Mouse (Mus musculus): ENCODE measurements at regions not wholly inside any gene's neighbourhood (a gene's known extent, or its start where the extent isn't known, plus 50 kb on each side); places are given as distances from the start of the nearest gene placed in this dataset.
A peak's percentile ranks its signal among the peaks of the same experiment; 100 is the strongest.

- peak; percentile 38 for DNase-seq
Observed at GRCm38 (mm10) chr5:91198620-91199019, 59.2 kb downstream of the Areg start.

DNA sequence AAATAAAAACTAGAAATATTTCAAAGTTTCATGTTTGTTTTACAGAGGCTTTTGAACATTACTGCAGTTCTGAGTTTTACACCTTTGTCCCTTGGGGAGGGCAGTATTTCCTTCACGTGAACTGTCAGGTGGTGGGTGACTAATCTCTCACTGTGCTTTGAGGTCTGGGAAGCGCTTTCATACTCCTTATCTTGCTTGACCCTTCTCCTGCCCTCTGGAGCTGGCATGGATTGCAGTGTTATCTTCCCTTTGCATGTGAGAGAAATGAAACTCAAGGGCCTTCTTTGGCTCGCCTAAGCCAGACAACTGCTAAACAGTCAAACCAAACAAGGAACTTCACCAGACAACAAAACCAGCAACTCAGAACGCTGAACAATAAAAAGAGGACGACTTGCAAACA is 61.0 kb downstream of the Areg start:
- DNase-seq, result peak; percentile 68

GRCm38 (mm10) chr5:91204225-91205005 is 65.0 kb downstream of the Areg start:
- DNase-seq, result peak; percentile 14

- DNase-seq, result no peak
Observed at GRCm38 (mm10) chr5:91205350-91205880, 66.0 kb downstream of the Areg start.

DNA sequence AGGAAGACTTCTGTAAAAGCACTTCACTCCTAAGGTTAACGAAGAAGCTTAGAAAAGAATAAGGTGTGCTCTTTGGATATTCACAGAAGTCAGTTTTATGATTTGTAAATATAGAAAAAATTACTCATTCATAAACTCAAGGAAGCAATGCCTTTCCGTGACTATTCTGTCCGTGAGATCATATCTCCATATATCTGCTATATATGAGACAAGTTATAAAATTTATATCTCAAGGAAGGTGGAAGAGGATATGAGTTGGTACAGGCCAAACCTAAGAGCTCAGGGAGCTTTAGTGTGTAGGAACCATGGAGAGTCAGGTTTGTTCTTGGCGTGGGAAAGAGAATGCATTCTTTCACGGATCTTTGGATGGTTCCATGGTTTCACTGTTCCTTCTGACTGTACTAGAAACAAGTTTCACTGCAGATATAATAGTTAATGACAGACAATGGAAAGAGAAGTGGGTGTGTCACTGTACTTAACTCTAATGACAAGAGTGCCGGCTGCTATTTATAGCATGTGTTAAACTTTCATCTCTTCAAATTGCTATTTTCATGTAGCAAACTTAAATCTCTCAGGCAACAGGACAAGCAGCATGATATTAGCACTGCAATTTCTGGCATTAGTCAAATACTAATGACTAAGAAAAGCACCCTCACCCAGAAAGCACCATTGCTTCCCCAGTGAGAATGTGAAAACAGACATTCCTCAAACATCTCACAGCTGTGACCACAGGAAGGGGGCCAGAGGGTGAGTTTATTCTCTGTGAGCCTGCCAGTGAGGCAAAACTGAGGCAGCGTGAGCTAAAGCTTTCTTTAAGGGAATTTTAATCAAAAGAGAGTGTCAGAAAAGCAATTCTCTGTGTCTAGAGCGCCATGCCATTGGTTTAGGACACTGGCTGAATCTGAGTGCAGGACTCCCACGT is 67.4 kb downstream of the Areg start:
- no peak for DNase-seq

GRCm38 (mm10) chr5:91220174-91220573 is 80.8 kb downstream of the Areg start:
- DNase-seq, result no peak

DNA sequence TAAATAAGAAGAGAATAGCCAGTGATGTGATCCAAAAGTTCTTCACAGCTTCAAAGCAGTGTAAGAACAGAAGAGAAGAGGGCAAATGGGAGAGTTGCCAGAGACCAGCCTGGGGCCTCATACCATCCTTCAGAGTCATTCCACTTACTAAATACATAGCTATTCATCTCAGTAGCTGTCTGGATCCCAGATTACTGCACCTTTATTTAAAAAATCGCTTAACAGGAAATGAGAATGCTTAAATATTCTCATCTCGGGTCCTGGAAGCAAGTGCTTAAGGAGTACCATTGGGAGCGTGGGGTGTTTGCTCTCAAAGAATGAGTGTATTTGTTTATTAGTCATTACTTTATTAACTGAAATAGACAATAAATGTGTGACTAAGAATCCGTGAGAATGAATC is 102.3 kb downstream of the Areg start:
- no peak for DNase-seq

DNA sequence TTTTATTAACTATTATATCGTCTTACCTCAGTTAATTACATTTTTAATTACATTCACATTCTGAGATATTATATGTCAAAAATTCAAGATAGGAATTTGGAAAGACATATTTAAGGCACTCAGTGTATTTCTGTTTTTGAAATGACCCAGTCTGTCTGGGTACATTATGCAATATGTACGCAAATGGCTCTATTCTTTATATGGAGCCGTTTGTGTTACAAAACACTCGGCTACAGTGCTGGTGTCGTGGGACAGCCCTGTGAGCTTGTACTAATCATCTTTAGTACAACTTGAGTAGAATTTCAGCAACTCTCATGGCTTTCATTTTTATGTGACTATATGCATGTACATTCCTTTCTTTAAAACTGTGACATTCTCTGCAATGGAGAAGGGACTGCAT is 108.0 kb downstream of the Areg start:
- no peak for DNase-seq

GRCm38 (mm10) chr5:91261895-91262294 is 122.5 kb downstream of the Areg start:
- DNase-seq, result no peak

- no peak for DNase-seq
Observed at GRCm38 (mm10) chr5:91262526-91262925, 123.1 kb downstream of the Areg start.

DNA sequence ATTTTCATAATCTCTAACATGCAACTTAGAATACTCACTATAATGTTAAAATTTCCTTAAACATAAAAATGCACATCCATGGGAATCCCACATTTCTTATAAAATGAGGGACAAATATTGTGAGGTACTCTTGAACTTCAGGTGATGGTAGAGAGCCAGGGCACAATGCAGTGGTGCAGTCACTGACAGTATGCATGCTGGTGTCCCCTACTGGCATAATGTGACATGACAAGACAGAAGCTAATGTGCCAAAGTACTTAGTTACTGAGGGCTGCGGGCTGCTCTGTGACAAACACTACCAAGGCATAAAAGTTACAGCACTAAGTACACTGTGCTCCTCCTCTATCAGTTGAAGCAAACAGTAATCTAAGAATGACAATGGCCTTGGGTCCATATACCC is 131.3 kb downstream of the Areg start:
- peak; percentile 30 for DNase-seq

DNA sequence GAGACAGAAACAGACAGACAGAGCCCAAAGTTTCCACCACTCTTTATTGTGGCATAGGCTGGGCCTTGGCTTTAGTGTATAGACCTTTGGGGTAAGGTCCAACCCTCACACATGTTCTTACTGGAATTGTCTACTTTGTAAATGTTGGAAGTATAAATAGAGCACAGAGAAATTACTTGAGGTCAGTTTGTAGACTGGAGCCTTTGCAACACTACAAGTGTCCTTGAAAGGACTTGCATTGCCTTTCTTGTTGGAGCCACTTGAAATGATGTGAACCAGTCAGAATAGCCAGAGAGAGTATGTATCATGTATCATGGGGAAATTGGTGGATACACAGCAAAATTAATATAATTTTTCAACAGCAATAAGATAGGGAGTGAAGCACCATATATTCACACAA is 131.4 kb downstream of the Btc start:
- DNase-seq, result no peak

GRCm38 (mm10) chr5:91274411-91274810 is 128.4 kb downstream of the Btc start:
- no peak for DNase-seq

DNA sequence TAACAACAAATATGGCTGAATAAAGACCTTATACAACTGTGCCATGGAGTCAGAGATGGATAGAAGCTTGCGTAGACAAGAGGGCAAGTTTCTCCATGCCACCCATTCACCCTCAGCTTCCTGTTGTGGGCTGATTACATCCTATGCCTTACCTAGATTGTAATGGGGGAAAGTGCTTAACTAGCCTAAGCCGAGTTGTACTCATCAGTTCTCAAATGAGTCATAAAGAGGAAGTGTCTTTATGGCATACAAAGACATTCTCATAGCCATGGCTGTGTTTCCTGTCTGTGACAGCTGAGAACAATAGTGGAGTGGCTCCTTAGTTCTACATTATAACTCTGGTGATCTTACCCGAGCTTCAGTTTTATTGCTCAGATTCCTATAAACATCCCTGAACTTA is 124.3 kb downstream of the Btc start:
- DNase-seq, result no peak

DNA sequence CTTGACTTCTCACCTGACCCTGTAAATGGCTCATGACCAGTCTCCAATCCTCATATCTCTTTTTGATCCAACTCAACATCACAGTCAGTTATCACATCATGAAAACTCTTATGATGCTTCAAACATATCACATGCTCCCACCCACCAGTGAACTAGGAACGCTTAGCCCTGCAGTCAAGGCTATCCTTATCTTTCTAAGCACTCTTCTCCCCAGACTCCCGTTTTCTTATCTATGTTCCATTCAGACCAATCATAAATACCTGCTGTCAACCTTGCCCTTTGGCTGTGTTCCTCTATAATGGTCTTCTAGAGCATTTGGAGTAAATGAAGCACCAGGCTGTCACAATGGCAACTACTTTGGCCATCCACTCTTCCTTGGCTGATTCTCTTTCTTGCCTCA is 123.3 kb downstream of the Btc start:
- no peak for DNase-seq

- DNase-seq, result no peak
Observed at GRCm38 (mm10) chr5:91282969-91283368, 119.8 kb downstream of the Btc start.

- DNase-seq, result no peak
Observed at GRCm38 (mm10) chr5:91293073-91293472, 109.7 kb downstream of the Btc start.

DNA sequence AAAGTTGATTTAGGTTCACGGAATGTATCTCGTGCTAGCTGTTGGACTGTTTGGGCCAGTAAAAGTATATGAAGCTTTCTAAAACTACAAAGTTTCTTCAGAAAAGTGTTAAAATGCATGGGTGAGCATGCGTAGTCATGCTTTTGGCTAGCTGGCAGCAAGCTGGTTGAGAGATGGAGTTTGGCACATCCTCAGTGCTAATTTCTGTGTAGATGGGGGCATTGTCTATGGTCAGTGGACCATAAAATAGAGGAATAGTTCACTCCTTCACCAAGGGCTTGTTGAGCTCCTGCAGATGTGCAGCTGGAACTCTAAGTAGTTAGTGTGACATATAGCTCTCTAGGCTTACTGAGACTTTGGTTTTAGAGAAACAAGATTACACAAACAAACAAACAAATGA is 107.8 kb downstream of the Btc start:
- DNase-seq, result no peak

GRCm38 (mm10) chr5:91297068-91297467 is 105.7 kb downstream of the Btc start:
- no peak for DNase-seq

- DNase-seq, result no peak
Observed at GRCm38 (mm10) chr5:91302114-91302513, 100.7 kb downstream of the Btc start.

- no peak for DNase-seq
Observed at GRCm38 (mm10) chr5:91302943-91303342, 99.9 kb downstream of the Btc start.

DNA sequence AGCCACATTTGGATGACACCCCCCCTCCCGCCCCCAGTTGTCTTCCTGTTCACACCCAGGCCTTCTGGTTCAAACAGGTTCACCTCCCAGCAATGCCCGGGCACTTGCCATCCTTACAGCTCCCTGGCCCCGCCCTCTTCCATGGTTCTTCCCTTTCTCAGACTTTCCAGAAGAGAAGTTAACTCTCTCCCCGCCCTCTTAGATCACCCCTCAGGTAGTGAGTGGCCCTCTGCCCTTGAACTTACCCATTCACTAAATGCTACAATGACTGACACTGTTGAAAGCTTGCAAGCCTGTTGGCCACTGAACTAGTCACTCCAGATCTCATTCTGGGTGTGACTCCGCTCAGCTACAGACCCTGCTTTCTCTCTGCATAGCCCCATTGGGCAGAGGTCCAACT is 99.1 kb downstream of the Btc start:
- DNase-seq, result no peak

GRCm38 (mm10) chr5:91307031-91307430 is 95.8 kb downstream of the Btc start:
- no peak for DNase-seq
